Mouse (Mus musculus) frontal cortex, postnatal 25 days (tissue): Measurements from ENCODE around the gene Taf6l.

Source experiments
- DNase-seq, 2 experiments: peaks; one replicate each; pipeline ENCODE4 v3.0.0; 2022; ENCODE audit warnings: low spot score in 2 of 2

The Taf6l gene

GRCm38 (mm10) chr19:8790171-8790570 lies 4.0 kb upstream of the Taf6l start:
- DNase-seq, result no peak

DNA sequence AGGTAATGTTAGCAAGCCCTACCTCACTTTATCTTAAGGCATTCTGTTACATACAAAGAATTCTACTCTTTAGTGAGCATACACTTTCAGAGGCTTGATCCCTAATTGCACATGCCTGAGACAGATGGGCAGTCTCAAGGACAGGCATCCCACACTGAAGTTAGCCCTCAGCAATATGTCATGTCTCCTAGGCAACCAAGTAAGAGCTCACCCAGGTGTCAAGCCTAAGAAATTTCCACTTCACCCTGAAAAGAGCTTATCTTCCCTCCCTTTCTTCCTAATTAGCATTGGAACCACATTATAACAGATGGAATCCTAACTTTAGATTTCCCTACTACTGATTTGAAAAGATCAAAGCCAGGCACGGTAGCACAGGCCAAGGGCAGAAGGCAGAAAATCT lies 3.0 kb upstream of the Taf6l start:
- DNase-seq, result no peak

DNA sequence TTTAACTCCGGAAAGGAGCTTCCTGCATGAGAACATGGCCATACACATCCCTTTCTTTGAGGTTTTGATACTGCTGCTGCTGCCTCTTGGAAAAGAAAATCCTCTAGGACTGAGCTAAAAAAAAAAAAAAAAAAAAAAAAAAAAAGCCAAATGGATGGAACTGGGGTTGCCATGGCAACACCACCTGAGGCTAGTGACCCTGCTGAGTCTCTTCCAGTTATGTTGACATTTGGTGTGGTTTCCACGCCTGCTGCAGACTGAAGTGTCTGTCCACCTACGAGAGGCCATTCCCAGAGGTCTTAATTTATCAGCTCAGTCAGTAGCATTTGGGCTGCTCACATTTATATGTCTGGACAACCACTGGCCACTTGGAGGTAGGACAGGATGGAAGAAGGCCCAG lies 2.3 kb upstream of the Taf6l start:
- DNase-seq, result no peak

DNA sequence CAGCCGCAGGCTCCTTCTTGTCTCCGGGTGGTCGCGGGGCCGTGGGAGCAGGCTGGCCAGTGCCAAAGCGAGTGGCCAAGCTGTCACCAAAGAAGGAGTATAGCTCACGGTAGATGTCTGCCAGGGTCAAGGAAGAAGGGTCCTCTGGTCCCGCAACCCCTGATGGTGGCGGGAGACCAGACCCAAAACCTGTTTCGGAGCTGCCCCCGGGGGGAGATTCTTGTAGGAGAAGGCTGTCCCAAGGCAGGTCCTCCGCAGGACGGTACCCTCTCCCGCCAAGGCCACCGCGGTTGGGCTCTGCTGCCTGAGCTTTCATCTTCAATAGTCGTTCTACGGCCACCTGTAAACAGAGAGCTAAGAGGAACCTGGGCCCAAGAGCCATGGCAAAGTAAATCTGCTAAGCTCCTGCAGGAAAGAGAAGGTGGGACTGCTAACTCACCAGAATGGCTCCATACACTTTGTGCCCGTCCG lies 11.2 kb downstream of the Taf6l start:
- no peak for DNase-seq

DNA sequence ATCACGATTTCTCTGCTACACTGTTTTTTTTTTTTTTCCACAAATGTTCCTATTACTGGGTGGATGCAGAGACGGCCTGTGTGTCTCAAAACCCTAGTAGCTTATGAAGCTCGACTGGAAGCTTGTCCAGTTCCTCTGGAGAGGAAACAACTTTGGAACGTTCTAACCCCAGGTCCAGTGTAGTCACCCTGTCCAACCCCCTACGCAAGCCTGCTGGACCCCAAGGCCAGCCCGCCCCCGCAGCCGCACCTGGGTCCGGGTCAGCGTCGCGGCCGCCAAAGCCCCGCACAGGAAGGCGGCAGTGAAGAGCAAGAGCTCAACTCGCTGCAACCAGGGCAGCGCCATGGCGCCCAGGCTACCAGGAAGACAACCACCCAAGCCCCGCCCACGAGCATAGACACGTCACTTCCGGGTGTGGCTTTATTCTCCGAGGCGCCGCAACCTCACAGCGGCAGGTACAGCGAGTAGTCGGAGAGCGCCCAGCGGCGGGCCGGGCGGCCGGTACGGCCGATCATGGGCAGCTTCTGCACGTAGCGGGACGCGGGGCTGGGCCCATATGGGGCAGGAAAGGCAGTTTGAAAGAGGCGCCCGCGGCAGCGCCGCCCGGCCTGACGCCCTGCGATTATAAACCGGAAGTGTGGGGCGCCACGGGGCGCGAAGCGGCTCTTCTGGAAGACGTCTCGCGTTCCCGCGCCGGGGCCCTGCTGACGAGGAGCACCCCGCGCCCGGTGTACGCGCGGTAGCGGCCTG lies 12.0 kb downstream of the Taf6l start, which contains the start of gene Tmem179b:
Gene Tmem179b (minus strand): TSS at position 382 of the 750 bp plus-strand sequence.
- peak; percentile 95 to 96 for DNase-seq

DNA sequence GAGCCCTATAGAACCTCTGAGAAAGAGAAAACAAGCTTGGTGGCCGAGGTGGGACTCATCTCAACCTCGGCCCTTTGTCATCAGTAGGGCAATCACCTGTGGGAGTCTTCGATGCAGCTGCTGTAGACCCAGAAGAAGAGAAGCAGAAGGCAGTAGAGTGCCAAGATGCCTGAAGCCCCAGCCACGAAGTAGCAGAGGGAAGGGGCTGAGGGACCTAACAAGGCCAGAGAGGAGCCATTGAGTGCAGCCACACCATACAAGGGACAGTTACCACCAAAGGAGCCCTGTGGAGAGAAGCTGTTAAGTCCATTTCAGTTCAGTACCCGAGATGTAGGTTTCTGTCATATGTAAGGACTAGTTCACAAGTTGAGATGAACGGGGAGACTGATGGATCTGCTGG lies 12.8 kb downstream of the Taf6l start:
- no peak for DNase-seq

DNA sequence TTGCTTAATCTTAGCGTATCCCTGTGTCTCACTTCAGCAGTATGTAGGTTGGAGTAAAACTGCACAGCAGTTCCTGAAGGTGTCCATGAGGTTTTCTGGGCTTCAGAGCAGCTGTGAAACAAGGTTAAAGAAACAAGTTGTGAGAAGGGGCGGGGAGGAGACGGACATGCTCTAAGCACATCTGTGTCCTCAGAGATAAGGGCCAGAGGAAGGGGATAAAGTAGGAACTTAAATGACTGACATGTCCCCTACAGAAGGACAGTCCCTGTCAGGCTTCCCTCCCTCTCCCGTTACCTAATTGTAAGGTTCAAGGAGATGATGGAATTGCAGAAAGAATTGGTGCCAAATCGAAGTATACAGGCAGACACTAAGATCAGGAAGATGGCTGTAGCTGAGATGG lies 13.2 kb downstream of the Taf6l start:
- DNase-seq, result no peak

- DNase-seq, result peak; percentile 59 to 73
These were observed 15.5 kb downstream of the Taf6l start, which contains the start of gene Tmem223 for GRCm38 (mm10) chr19:8770567-8771270. Gene Tmem223, plus strand, starts transcription at chr19:8770996.

DNA sequence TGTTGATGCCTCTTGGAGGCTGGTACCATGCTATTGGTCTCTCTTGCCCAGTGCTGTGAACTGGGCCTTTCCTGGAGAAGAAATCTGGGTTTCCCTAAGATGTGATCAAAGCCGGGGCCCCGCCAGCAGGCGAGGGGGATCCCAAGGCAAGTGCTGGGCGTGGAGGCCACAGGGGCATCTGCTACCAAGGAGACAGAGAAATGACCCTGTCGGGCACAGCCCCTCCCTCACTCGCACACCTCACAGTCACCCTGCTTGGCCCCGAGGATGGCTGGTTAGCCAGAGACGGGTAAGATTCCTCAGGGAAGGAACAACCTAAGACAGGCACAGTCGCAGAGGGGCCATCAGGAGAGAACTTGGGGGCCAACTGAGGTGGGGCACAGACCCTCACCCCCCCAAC lies 20.7 kb downstream of the Taf6l start:
- no peak for DNase-seq

GRCm38 (mm10) chr19:8763276-8763675 lies 22.9 kb downstream of the Taf6l start:
- DNase-seq, result no peak

DNA sequence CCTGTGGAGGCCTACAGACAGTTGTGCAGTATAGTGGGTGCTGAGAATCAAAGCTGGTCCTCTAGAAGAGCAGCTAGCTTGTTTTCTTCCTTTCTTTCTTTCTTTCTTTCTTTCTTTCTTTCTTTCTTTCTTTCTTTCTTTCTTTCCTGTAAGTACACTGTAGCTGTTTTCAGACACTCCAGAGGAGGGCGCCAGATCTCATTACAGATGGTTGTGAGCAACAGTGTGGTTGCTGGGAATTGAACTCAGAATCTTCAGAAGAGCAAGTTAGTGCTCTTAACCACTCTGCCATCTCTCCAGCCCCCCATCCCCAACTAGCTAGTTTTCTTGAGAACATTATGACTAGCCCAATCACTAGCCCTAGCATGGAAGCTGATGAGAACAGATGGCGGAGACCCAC lies 25.5 kb downstream of the Taf6l start:
- DNase-seq, result no peak

DNA sequence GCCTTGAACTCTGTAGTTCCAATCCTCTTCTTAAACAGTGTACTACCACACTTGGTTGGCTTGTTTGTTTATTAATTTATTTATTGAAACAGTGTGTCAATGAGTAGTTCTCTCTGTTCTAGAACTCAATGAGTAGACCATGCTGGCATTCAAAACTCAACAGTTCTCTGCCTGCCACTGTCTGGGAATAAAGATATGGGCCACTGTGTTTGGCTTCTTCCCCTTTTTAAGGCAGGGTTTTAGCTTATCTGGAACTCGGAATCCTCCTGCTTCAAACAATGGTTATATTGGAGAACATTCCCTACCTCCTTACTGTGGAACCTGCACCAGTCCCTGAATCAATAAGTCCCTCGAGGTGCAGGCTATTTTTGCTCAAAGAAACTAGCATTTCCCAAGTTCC lies 27.3 kb downstream of the Taf6l start:
- DNase-seq, result no peak

DNA sequence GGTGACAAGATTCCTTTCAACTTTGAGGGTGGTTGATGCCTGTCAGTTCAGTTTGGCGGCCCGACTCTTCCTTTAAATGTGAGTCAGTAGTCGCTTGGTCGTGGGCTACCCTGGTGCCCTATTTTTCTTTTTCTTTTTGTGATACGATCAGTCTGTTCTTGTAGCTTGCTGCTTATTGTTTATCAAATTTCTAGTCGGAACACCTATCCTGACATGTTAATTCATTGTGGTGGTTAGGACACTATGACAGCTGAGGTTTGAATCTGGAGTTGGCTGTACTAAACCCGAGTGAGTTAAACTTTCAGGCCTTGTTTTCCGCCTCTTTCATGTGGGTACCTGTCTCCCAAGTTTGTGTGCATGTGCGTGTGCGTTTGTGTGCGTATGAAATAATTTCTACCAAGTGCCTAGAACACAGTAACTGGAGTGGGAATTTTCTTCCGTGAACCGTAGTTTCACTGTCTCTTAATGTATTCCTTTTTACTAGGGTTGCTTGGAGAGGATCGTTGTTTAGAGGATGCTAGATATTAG lies 28.7 kb downstream of the Taf6l start:
- no peak for DNase-seq

DNA sequence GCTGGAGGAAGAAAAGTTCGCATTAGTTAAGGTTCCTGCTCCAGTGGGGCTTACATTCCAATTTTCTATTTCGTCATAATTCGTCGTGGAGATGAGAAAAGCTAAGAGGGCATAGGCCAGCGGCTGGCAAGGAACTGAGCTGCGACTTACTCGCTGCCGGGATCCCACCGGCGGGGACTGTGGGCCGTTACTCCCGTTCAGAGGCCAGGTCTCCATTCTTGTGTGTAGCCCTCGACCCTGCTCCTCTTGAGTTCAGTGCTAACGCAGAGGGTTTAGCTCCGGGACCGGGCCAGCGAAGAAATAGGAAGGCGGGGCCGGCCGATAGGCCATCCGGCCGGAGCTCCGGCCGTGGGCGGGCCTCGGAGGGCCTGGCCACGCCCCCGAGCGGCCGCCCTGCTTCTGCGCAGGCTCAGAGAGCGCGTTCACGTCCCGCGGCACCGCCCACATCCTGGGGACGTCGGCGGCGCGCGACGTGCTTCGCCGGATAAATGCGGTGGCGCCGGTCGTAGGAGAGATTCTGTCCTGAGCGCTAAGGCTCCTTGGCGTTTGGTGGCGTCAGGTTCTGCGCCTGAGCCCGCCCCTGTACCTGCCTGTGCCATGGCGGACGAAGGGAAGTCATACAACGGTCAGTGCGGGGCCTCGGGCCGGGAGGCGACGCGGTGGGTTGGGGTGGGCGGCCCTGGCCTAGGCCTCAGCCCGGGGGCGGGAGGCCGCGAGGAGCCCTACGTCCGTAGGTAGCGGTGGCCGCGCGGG lies 29.4 kb downstream of the Taf6l start, which contains the start of gene Nxf1:
Gene Nxf1 (plus strand): TSS at position 439 of the 753 bp plus-strand sequence.
- peak; percentile 81 to 85 for DNase-seq

GRCm38 (mm10) chr19:8755652-8756051 lies 30.6 kb downstream of the Taf6l start:
- DNase-seq, result no peak

DNA sequence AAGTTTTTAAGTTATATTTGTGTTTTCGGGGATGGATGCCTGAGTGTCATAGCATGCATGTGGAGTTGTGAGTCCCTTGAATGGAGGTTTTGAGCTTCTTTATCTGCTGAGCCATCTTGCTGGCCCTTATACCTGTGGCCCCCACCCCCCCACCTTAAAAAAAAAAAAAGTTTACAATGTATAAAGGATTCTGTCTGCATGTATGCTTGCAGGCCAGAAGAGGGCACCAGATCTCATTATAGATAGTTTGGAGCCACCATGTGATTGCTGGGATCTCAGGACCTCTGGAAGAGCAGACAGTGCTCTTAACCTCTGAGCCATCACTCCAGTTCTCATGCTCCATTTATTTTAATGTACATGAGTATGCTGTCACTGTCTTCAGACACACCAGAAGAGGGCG lies 38.8 kb downstream of the Taf6l start:
- no peak for DNase-seq

- no peak for DNase-seq
These were observed 40.8 kb downstream of the Taf6l start for GRCm38 (mm10) chr19:8745382-8745781.

GRCm38 (mm10) chr19:8742176-8742575 lies 44.0 kb downstream of the Taf6l start:
- DNase-seq, result no peak

DNA sequence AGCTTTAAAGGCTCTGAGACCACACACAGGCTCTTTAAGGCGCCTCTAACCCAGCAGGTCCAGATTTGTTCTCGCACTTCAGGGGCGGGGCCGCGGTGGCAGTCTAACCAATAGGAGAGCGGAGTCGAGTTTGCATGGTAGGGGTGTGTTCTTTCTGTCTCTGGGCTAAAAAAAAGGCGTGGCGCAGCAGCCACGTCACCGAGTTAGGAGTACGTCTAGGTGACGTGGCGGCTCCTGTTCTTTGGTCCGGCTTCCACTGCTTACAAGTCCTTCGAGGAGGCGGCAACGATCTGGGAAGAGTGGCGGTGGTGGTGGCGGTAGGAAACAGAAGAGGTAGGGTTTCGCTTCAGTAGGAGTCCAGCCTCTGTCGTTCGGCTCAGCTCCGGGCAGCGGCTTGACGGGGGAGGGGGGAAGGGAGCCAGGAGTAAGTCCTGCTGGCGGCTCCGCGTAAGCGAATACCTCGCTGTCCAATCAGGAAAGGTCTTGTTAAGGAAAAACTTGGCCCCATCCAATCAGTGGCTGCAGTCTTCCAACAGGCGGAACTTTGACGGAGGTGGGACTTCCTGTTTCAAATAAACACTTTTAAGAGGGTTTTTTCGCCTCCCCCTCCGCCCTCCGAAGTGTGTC lies 44.9 kb downstream of the Taf6l start, which contains the start of gene Stx5a:
Gene Stx5a (plus strand): TSS at position 171 of the 627 bp plus-strand sequence.
- peak; percentile 89 to 92 for DNase-seq

DNA sequence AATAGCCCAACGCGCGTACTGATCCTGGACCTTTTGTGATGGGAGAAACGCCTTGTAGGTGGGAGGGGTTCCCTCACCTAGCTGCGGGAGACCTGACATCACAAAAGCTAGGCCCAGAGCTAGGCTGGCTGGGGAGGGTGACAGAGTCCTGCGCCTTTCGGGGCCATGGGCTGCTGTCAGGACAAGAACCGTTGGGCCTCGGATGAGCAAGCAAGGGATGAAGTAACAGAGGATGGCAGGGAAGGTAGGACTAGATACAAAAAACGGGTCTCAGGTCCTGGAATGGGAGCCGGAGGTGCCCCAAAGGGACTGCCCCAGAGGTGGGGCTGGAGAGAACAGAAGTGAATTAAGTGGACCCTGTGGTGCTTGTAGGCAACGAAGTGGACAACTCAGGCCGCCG lies 45.6 kb downstream of the Taf6l start, which contains the start of gene 1700092M07Rik:
Gene 1700092M07Rik (plus strand): TSS at position 116 of the 400 bp plus-strand sequence.
- DNase-seq, result no peak

- DNase-seq, result no peak
These were observed 46.6 kb downstream of the Taf6l start for GRCm38 (mm10) chr19:8739646-8740045.
